Mouse (Mus musculus) kidney, adult 11 months (tissue): ENCODE measurements around the gene Olfr17.
"Not testable (repeated sequence)": the region's sequence is repeated elsewhere in the genome, so short reads cannot be mapped to it uniquely, and the experiment has no call there.

ENCODE experiments used
- DNase-seq: peaks from one replicate; pipeline ENCODE4 v3.0.0; 2022

Olfr17 gene

GRCm38 (mm10) chr7:107092920-107093319 lies at the start of gene Olfr17:
Gene Olfr17 (plus strand): TSS chr7:107093220.
- no peak for DNase-seq

- DNase-seq, result no peak
Observed at GRCm38 (mm10) chr7:107044407-107044806, 48.6 kb upstream of the Olfr17 start.

GRCm38 (mm10) chr7:107045833-107046232 lies 47.2 kb upstream of the Olfr17 start:
- DNase-seq, result no peak

GRCm38 (mm10) chr7:107047578-107047977 lies 45.4 kb upstream of the Olfr17 start:
- no peak for DNase-seq

GRCm38 (mm10) chr7:107070681-107071080 lies 22.3 kb upstream of the Olfr17 start, which contains the start of gene Olfr714:
Gene Olfr714 (plus strand): TSS chr7:107070981.
- no peak for DNase-seq

GRCm38 (mm10) chr7:107110269-107110668 lies 17.2 kb downstream of the Olfr17 start, which contains the start of gene Olfr715b:
Gene Olfr715b (minus strand): TSS chr7:107110369.
- not testable (repeated sequence) for DNase-seq

GRCm38 (mm10) chr7:107130983-107131382 lies 38.0 kb downstream of the Olfr17 start, which contains the start of gene Olfr715:
Gene Olfr715 (minus strand): TSS chr7:107131083.
- not testable (repeated sequence) for DNase-seq

GRCm38 (mm10) chr7:107138027-107138426 lies 45.0 kb downstream of the Olfr17 start, which contains the start of gene Olfr716:
Gene Olfr716 (plus strand): TSS chr7:107138327.
- not testable (repeated sequence) for DNase-seq
